Mouse (Mus musculus): Measurements from ENCODE around the gene Tet3. TPM values are rescaled to one million over a fixed set of nuclear protein-coding genes. Genes with fewer than 3 reads are reported as not detected.
A peak's percentile ranks its signal among the peaks of the same experiment; 100 is the strongest.

Gene Tet3
- total RNA-seq (2021) = 49.9 and 61.8 TPM in 2 replicates
- long read RNA-seq, experiment 1, partial matches to known transcripts = 0 of 6 reads
- long read RNA-seq, experiment 1, other reads (novel, unspliced or antisense) = 6 of 6 reads
- long read RNA-seq, experiment 2, partial matches to known transcripts = 0 of 3 reads
- long read RNA-seq, experiment 2, other reads (novel, unspliced or antisense) = 3 of 3 reads

- DNase-seq = no peak
Observed at GRCm38 (mm10) chr6:83459034-83459644, at the start of gene Tet3. Gene Tet3 (minus strand): TSS chr6:83459084.

GRCm38 (mm10) chr6:83507168-83507546 is 48.3 kb upstream of the Tet3 start:
- no peak for DNase-seq

- peak; percentile 98 for DNase-seq
Observed at GRCm38 (mm10) chr6:83506258-83507167, 47.6 kb upstream of the Tet3 start, which contains the start of gene Dguok. Gene Dguok (minus strand): TSS chr6:83506969.

- no peak for DNase-seq
Observed at GRCm38 (mm10) chr6:83505554-83505953, 46.7 kb upstream of the Tet3 start.

GRCm38 (mm10) chr6:83503361-83503760 is 44.5 kb upstream of the Tet3 start:
- DNase-seq = no peak

- DNase-seq = peak; percentile 45
Observed at GRCm38 (mm10) chr6:83502656-83503055, 43.8 kb upstream of the Tet3 start.

- DNase-seq = no peak
Observed at GRCm38 (mm10) chr6:83501524-83502310, 42.8 kb upstream of the Tet3 start.

GRCm38 (mm10) chr6:83500462-83500861 is 41.6 kb upstream of the Tet3 start:
- no peak for DNase-seq

- DNase-seq = no peak
Observed at GRCm38 (mm10) chr6:83499078-83499477, 40.2 kb upstream of the Tet3 start.

- peak; percentile 81 for DNase-seq
Observed at GRCm38 (mm10) chr6:83496753-83497710, 38.1 kb upstream of the Tet3 start.

GRCm38 (mm10) chr6:83496009-83496752 is 37.3 kb upstream of the Tet3 start:
- DNase-seq = peak; percentile 87

GRCm38 (mm10) chr6:83490622-83491021 is 31.7 kb upstream of the Tet3 start:
- DNase-seq = no peak

GRCm38 (mm10) chr6:83488200-83488599 is 29.3 kb upstream of the Tet3 start:
- no peak for DNase-seq

GRCm38 (mm10) chr6:83487298-83487697 is 28.4 kb upstream of the Tet3 start:
- DNase-seq = no peak

- no peak for DNase-seq
Observed at GRCm38 (mm10) chr6:83485854-83486253, 27.0 kb upstream of the Tet3 start.

GRCm38 (mm10) chr6:83483776-83484175 is 24.9 kb upstream of the Tet3 start:
- no peak for DNase-seq

GRCm38 (mm10) chr6:83482418-83483085 is 23.7 kb upstream of the Tet3 start:
- no peak for DNase-seq

- DNase-seq = no peak
Observed at GRCm38 (mm10) chr6:83480019-83480655, 21.3 kb upstream of the Tet3 start.

- DNase-seq = no peak
Observed at GRCm38 (mm10) chr6:83479193-83479592, 20.3 kb upstream of the Tet3 start.
